Mouse (Mus musculus) brain, adult 10 weeks (tissue): ENCODE measurements around the gene Sash1. TPM values are rescaled to one million over a fixed set of nuclear protein-coding genes. Genes with fewer than 3 reads are reported as not detected.

ENCODE experiments used
- polyA plus RNA-seq: library from polyadenylated mRNA; stranded (reverse); fragments of 350-450 nt; fragmentation: Illumina TruSeq; extraction: RNeasy Lipid Tissue Mini Kit (QIAGEN cat#74804); gene quantifications from one replicate; pipeline ENCODE4 v1.2.3, GENCODE M21; 2015; ENCODE audit warnings: low read depth, low replicate concordance

The Sash1 gene
- polyA plus RNA-seq = 38.0 TPM

GRCm38 (mm10) chr10:8885630-8886527 lies at the start of gene Sash1:
Gene Sash1 (minus strand): TSS chr10:8886070.

